Mouse (Mus musculus) testis, postnatal 14 days (tissue): ENCODE results near the gene Lrrc47.

Source experiments
- DNase-seq: peaks from one replicate; pipeline ENCODE4 v3.0.0; 2021; ENCODE audit warnings: low spot score

Gene Lrrc47

GRCm38 (mm10) chr4:154011646-154012089, at the start of gene Lrrc47:
TSS of gene Lrrc47 (plus strand) at chr4:154011731.
- peak; percentile 89 for DNase-seq

- DNase-seq = no peak
These were observed 48.9 kb upstream of the Lrrc47 start for GRCm38 (mm10) chr4:153962631-153963030.

GRCm38 (mm10) chr4:153966651-153967050, 44.9 kb upstream of the Lrrc47 start:
- no peak for DNase-seq

- DNase-seq = no peak
These were observed 44.0 kb upstream of the Lrrc47 start for GRCm38 (mm10) chr4:153967556-153967955.

- DNase-seq = no peak
These were observed 43.5 kb upstream of the Lrrc47 start for GRCm38 (mm10) chr4:153968063-153968462.

- peak; percentile 94 for DNase-seq
These were observed 36.9 kb upstream of the Lrrc47 start, which contains the start of the genes Dffb and Cep104 for GRCm38 (mm10) chr4:153974431-153975291. TSS of gene Dffb (minus strand) at chr4:153975126. TSS of gene Cep104 (plus strand) at chr4:153975194.

GRCm38 (mm10) chr4:153975292-153975662, 36.3 kb upstream of the Lrrc47 start:
- no peak for DNase-seq

GRCm38 (mm10) chr4:153975768-153976167, 35.8 kb upstream of the Lrrc47 start:
- DNase-seq = no peak

- DNase-seq = no peak
These were observed 32.3 kb upstream of the Lrrc47 start for GRCm38 (mm10) chr4:153979243-153979642.

- DNase-seq = no peak
These were observed 31.1 kb upstream of the Lrrc47 start for GRCm38 (mm10) chr4:153980470-153980869.

GRCm38 (mm10) chr4:153992715-153993114, 18.8 kb upstream of the Lrrc47 start:
- no peak for DNase-seq

GRCm38 (mm10) chr4:153993505-153993904, 18.0 kb upstream of the Lrrc47 start:
- DNase-seq = no peak

GRCm38 (mm10) chr4:154005488-154005887, 6.0 kb upstream of the Lrrc47 start:
- no peak for DNase-seq

GRCm38 (mm10) chr4:154006264-154006663, 5.3 kb upstream of the Lrrc47 start:
- DNase-seq = no peak

GRCm38 (mm10) chr4:154007759-154008158, 3.8 kb upstream of the Lrrc47 start:
- no peak for DNase-seq

GRCm38 (mm10) chr4:154010907-154011645, 455 bp upstream of the Lrrc47 start:
- no peak for DNase-seq

- DNase-seq = peak; percentile 43
These were observed 776 bp downstream of the Lrrc47 start for GRCm38 (mm10) chr4:154012132-154012882.

GRCm38 (mm10) chr4:154015476-154015875, 3.9 kb downstream of the Lrrc47 start:
- DNase-seq = no peak

- no peak for DNase-seq
These were observed 8.0 kb downstream of the Lrrc47 start for GRCm38 (mm10) chr4:154019571-154019970.

GRCm38 (mm10) chr4:154021432-154021831, 9.9 kb downstream of the Lrrc47 start:
- peak; percentile 60 for DNase-seq

- DNase-seq = peak; percentile 88
These were observed 10.9 kb downstream of the Lrrc47 start for GRCm38 (mm10) chr4:154022407-154022806.

GRCm38 (mm10) chr4:154022844-154023243, 11.3 kb downstream of the Lrrc47 start:
- DNase-seq = no peak
